Mouse (Mus musculus): ENCODE data around the gene Fam57b.

- TF ChIP-seq POLR2A (IDR thresholded peaks at IDR 0.05; ENCODE audit: control insufficient read depth, extremely low read depth, insufficient read depth, low read length, poor library complexity) (no peak), CTCF (IDR thresholded peaks at IDR 0.05; ENCODE audit: borderline replicate concordance, control insufficient read depth, extremely low read depth, insufficient read depth, low read length, poor library complexity) (no peak)
Measured at GRCm38 (mm10) chr7:126766201-126766600, 31.3 kb upstream of the Fam57b start, which contains the start of gene Gdpd3.

Data from thymus, adult 2 months (tissue).